Mouse (Mus musculus) MEL (cell line): ENCODE data around the gene Epb41l2. TPM values are rescaled to one million over a fixed set of nuclear protein-coding genes. Genes with fewer than 3 reads are reported as not detected.

ENCODE experiments used
- DNase-seq: peaks from one replicate; pipeline ENCODE4 v3.0.0; 2011; ENCODE audit warnings: low read depth, low spot score
- H3K27ac ChIP-seq: 2 replicates; pipeline ENCODE4 v1.5.1; 2012; ENCODE audit warnings: low read depth, mild to moderate bottlenecking, control low read depth, low read length, moderate library complexity; ENCODE audit not compliant: control insufficient read depth
- H3K27me3 ChIP-seq, 2 experiments: fragments of 150-350 bp in 1 of 2; sonication (generic) in 1 of 2; 2 replicates each; pipeline ENCODE4 v1.6.1; 2012; ENCODE audit warnings: low read length in 2 of 2, mild to moderate bottlenecking in 2 of 2, improper control_type of control experiment in 1 of 2, moderate library complexity in 1 of 2; ENCODE audit not compliant: insufficient read depth in 2 of 2, control insufficient read depth in 1 of 2
- H3K36me3 ChIP-seq, 2 experiments: 2 replicates each; pipeline ENCODE4 v1.6.1; 2012 to 2014; ENCODE audit warnings: low read length in 2 of 2, improper control_type of control experiment in 1 of 2, inconsistent platforms in 1 of 2, mild to moderate bottlenecking in 1 of 2; ENCODE audit not compliant: insufficient read depth in 2 of 2, control insufficient read depth in 1 of 2
- H3K4me1 ChIP-seq, 2 experiments: fragments of 150-350 bp in 1 of 2; sonication (generic) in 1 of 2; 2 replicates each; pipeline ENCODE4 v1.6.1; 2012; ENCODE audit warnings: low read length in 2 of 2, improper control_type of control experiment in 1 of 2, mild to moderate bottlenecking in 1 of 2; ENCODE audit not compliant: insufficient read depth in 2 of 2, control insufficient read depth in 1 of 2
- H3K4me3 ChIP-seq, 2 experiments: fragments of 150-350 bp in 1 of 2; sonication (generic) in 1 of 2; 2 replicates each; pipeline ENCODE4 v1.5.1; 2012; ENCODE audit warnings: low read depth in 2 of 2, low read length in 2 of 2, mild to moderate bottlenecking in 2 of 2, moderate library complexity in 2 of 2, control low read depth in 1 of 2, improper control_type of control experiment in 1 of 2; ENCODE audit not compliant: control insufficient read depth in 1 of 2, insufficient read depth in 1 of 2
- H3K79me2 ChIP-seq: 2 replicates; pipeline ENCODE4 v1.6.1; 2012; ENCODE audit warnings: mild to moderate bottlenecking, low read length, moderate library complexity; ENCODE audit not compliant: control insufficient read depth, poor library complexity, insufficient read depth
- H3K9ac ChIP-seq: 2 replicates; pipeline ENCODE4 v1.6.1; 2012; ENCODE audit warnings: low read depth, mild to moderate bottlenecking, control low read depth, low read length, moderate library complexity; ENCODE audit not compliant: control insufficient read depth, poor library complexity, severe bottlenecking
- H3K9me3 ChIP-seq: fragments of 150-350 bp; sonication (generic); replicated peaks from 2 replicates; pipeline ENCODE4 v1.6.1; 2012; ENCODE audit warnings: mild to moderate bottlenecking, low read length, improper control_type of control experiment, moderate library complexity; ENCODE audit not compliant: insufficient read depth
- BHLHE40 ChIP-seq: IDR thresholded peaks from 2 replicates; pipeline ENCODE4 v1.6.1; 2012; ENCODE audit warnings: low read depth, mild to moderate bottlenecking, inconsistent platforms, low read length, improper control_type of control experiment, borderline replicate concordance
- CHD1 ChIP-seq: IDR thresholded peaks from 2 replicates; pipeline ENCODE4 v1.6.1; 2012; ENCODE audit warnings: low read depth, mild to moderate bottlenecking, inconsistent platforms, low read length, improper control_type of control experiment
- CHD2 ChIP-seq: IDR thresholded peaks from 2 replicates; pipeline ENCODE4 v1.6.1; 2011; ENCODE audit warnings: low read length, improper control_type of control experiment
- E2F4 ChIP-seq: IDR thresholded peaks from 2 replicates; pipeline ENCODE4 v1.6.1; 2011; ENCODE audit warnings: low read depth, low read length, improper control_type of control experiment, borderline replicate concordance
- ELF1 ChIP-seq: IDR thresholded peaks from 2 replicates; pipeline ENCODE4 v1.6.1; 2014; ENCODE audit warnings: low read depth, mild to moderate bottlenecking, inconsistent platforms, low read length, improper control_type of control experiment, moderate library complexity
- EP300 ChIP-seq, 2 experiments: IDR thresholded peaks; 2 replicates each; pipeline ENCODE4 v1.6.1; 2011; ENCODE audit warnings: improper control_type of control experiment in 2 of 2, low read length in 2 of 2, low read depth in 1 of 2, mild to moderate bottlenecking in 1 of 2
- ETS1 ChIP-seq: IDR thresholded peaks from 2 replicates; pipeline ENCODE4 v1.6.1; 2012; ENCODE audit warnings: low read depth, mild to moderate bottlenecking, inconsistent platforms, low read length, improper control_type of control experiment, moderate library complexity
- GABPA ChIP-seq: IDR thresholded peaks from 2 replicates; pipeline ENCODE4 v1.6.1; 2012; ENCODE audit warnings: low read depth, mild to moderate bottlenecking, inconsistent platforms, low read length, improper control_type of control experiment, moderate library complexity
- GATA1 ChIP-seq: IDR thresholded peaks from 2 replicates; pipeline ENCODE4 v1.6.1; 2011; ENCODE audit warnings: low read depth, low read length, improper control_type of control experiment
- HCFC1 ChIP-seq: IDR thresholded peaks from 2 replicates; pipeline ENCODE4 v1.6.1; 2012; ENCODE audit warnings: low read depth, mild to moderate bottlenecking, inconsistent platforms, low read length, improper control_type of control experiment, moderate library complexity
- MAX ChIP-seq: IDR thresholded peaks from 2 replicates; pipeline ENCODE4 v1.6.1; 2011; ENCODE audit warnings: low read length, improper control_type of control experiment
- MAZ ChIP-seq: IDR thresholded peaks from 2 replicates; pipeline ENCODE4 v1.6.1; 2012; ENCODE audit warnings: low read depth, mild to moderate bottlenecking, inconsistent platforms, low read length, improper control_type of control experiment
- MXI1 ChIP-seq: IDR thresholded peaks from 2 replicates; pipeline ENCODE4 v1.6.1; 2011; ENCODE audit warnings: mild to moderate bottlenecking, low read depth, low read length, improper control_type of control experiment
- MYC ChIP-seq: IDR thresholded peaks from 2 replicates; pipeline ENCODE4 v1.6.1; 2011; ENCODE audit warnings: low read depth, mild to moderate bottlenecking, low read length, improper control_type of control experiment, moderate library complexity
- NELFE ChIP-seq: IDR thresholded peaks from 2 replicates; pipeline ENCODE4 v1.6.1; 2011; ENCODE audit warnings: low read depth, low read length, improper control_type of control experiment
- NRF1 ChIP-seq: IDR thresholded peaks from 2 replicates; pipeline ENCODE4 v1.6.1; 2014; ENCODE audit warnings: low read depth, mild to moderate bottlenecking, inconsistent platforms, low read length, improper control_type of control experiment, moderate library complexity; ENCODE audit not compliant: poor library complexity, insufficient read depth, severe bottlenecking
- POLR2A ChIP-seq, 2 experiments: IDR thresholded peaks; 2 replicates each; pipeline ENCODE4 v1.6.1; 2011 to 2012; ENCODE audit warnings: low read length in 2 of 2, mild to moderate bottlenecking in 2 of 2, control low read depth in 1 of 2, improper control_type of control experiment in 1 of 2, low read depth in 1 of 2, moderate library complexity in 1 of 2; ENCODE audit not compliant: control insufficient read depth in 1 of 2, insufficient read depth in 1 of 2, poor library complexity in 1 of 2
- POLR2AphosphoS2 ChIP-seq: IDR thresholded peaks from 2 replicates; pipeline ENCODE4 v1.6.1; 2011; ENCODE audit warnings: low read length, improper control_type of control experiment
- POLR2AphosphoS5 ChIP-seq: IDR thresholded peaks from 2 replicates; pipeline ENCODE4 v1.6.1; 2012; ENCODE audit warnings: low read depth, borderline replicate concordance, mild to moderate bottlenecking, inconsistent platforms, low read length, moderate library complexity, mixed read lengths
- RAD21 ChIP-seq: IDR thresholded peaks from 2 replicates; pipeline ENCODE4 v1.6.1; 2011; ENCODE audit warnings: mild to moderate bottlenecking, low read depth, low read length, improper control_type of control experiment
- SIN3A ChIP-seq: IDR thresholded peaks from 2 replicates; pipeline ENCODE4 v1.6.1; 2012; ENCODE audit warnings: low read length, improper control_type of control experiment, inconsistent platforms
- SMC3 ChIP-seq: IDR thresholded peaks from 2 replicates; pipeline ENCODE4 v1.6.1; 2011; ENCODE audit warnings: low read depth, low read length, improper control_type of control experiment
- TBP ChIP-seq: IDR thresholded peaks from 2 replicates; pipeline ENCODE4 v1.8.0; 2011; ENCODE audit warnings: low read depth, low read length, improper control_type of control experiment
- UBTF ChIP-seq: IDR thresholded peaks from 2 replicates; pipeline ENCODE4 v1.6.1; 2012; ENCODE audit warnings: low read depth, mild to moderate bottlenecking, inconsistent platforms, low read length, improper control_type of control experiment, moderate library complexity, borderline replicate concordance; ENCODE audit not compliant: insufficient read depth
- USF1 ChIP-seq: IDR thresholded peaks from 2 replicates; pipeline ENCODE4 v1.6.1; 2014; ENCODE audit warnings: low read depth, mild to moderate bottlenecking, inconsistent platforms, low read length, improper control_type of control experiment, moderate library complexity
- USF2 ChIP-seq, 2 experiments: IDR thresholded peaks; 2 replicates each; pipeline ENCODE4 v1.6.1; 2011 to 2012; ENCODE audit warnings: improper control_type of control experiment in 2 of 2, low read length in 2 of 2, borderline replicate concordance in 1 of 2, inconsistent platforms in 1 of 2, low read depth in 1 of 2, mild to moderate bottlenecking in 1 of 2; ENCODE audit not compliant: insufficient read depth in 1 of 2
- ZC3H11A ChIP-seq: IDR thresholded peaks from 2 replicates; pipeline ENCODE4 v1.6.1; 2012; ENCODE audit warnings: low read depth, mild to moderate bottlenecking, inconsistent platforms, low read length, improper control_type of control experiment
- ZNF384 ChIP-seq: IDR thresholded peaks from 2 replicates; pipeline ENCODE4 v1.6.1; 2012; ENCODE audit warnings: low read depth, mild to moderate bottlenecking, inconsistent platforms, low read length, improper control_type of control experiment
- polyA plus RNA-seq, 2 experiments: library from polyadenylated mRNA; stranded (reverse) in 1 of 2; unstranded in 1 of 2; fragments of >175 nt in 1 of 2; fragments of >200 nt in 1 of 2; gene quantifications; 2 replicates each; pipeline versions ENCODE4 v1.2.1 to v1.2.4; 2012; ENCODE audit warnings: low replicate concordance in 2 of 2, low read depth in 1 of 2; ENCODE audit not compliant: insufficient read length in 2 of 2, insufficient read depth in 1 of 2, missing spikeins in 1 of 2
- total RNA-seq: library from RNA; depleted of rRNA; stranded (reverse); fragments of 300-350 nt; gene quantifications from 2 replicates; pipeline ENCODE4 v1.2.3, GENCODE M21; 2012

Gene Epb41l2
- total and polyA plus RNA-seq, 3 experiments, result 4.7 to 23.7 TPM; not detected in 1

DNA sequence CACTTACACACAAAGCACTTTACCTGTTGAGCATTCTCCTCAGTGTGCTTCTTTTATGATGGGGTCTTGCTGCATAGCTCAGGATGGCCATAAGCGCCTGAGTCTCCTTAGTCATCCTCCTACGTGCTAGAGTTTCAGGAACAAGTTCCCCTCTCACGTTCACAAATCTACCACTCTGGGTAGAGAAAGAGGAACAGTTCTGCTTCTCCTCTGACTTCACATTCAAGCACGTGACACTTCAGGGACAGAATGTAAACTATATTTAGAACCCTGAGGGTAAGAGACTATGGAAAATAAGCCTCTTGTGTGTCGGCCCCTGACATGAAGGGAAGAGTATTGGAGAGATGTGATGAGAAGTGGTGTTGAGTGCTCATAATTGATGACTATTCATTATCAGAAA is 41.2 kb upstream of the Epb41l2 start:
- no peak overlapping the region for H3K27ac ChIP-seq
- peak; percentile 84 for DNase-seq
- H3K79me2 ChIP-seq, result no peaks in the 10 kb centered on the region
- H3K9me3 ChIP-seq, result no peaks in the 10 kb centered on the region
- H3K27me3 ChIP-seq, result no peaks in the 10 kb centered on the region; a peak in 1 of 4 replicates
- TF ChIP-seq CHD2 (no peak), BHLHE40 (peak; percentile 91), GATA1 (no peak), HCFC1 (no peak), POLR2AphosphoS2 (no peak), POLR2A (IDR thresholded peaks at IDR 0.05; ENCODE audit: control insufficient read depth in 1 of 2, insufficient read depth in 1 of 2, low read depth in 1 of 2, low read length in 2 of 2, poor library complexity in 1 of 2) (no peak), MYC (peak; percentile 73; the same call in 1 of the 2 replicates), TBP (no peak), USF1 (peak; percentile 86), SIN3A (no peak), NRF1 (no peak), GABPA (no peak), ETS1 (peak; percentile 47; the same call in 1 of the 2 replicates), CHD1 (no peak), NELFE (no peak), UBTF (no peak), SMC3 (no peak), MAX (peak; percentile 80), EP300 (IDR thresholded peaks at IDR 0.05; ENCODE audit: low read depth in 1 of 2, low read length in 2 of 2) (no peak)
- H3K4me3 ChIP-seq, result no peak overlapping the region
- no peak overlapping the region for H3K9ac ChIP-seq
- peaks cover 0 to 13% of the 10 kb centered on the region in 2 experiments; a peak in 2 of 4 replicates for H3K4me1 ChIP-seq
- peaks cover 0 to 6% of the 10 kb centered on the region in 2 experiments; a peak in 2 of 4 replicates for H3K36me3 ChIP-seq

DNA sequence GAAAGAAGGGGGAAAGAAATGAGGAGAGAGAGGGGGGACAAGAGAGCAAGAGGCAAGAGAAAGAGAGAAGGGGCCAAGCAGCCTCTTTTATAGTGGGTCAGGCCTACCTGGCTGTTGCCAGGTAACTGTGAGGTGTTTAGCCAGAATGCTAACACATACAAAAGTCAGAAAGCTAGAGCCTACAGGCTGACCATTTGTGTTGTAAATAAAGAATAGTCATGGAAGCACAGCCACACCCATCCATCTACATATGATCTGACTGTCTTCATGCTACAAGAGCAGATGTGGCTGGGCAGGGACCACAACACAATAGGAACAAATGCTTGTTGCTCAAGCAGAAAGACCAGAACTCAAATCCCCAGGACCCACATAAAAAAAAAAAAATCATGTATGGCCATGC is 40.1 kb upstream of the Epb41l2 start:
- Histone ChIP-seq H3K4me3 (no peak overlapping the region), H3K4me1 (peaks cover 0 to 13% of the 10 kb centered on the region in 2 experiments; a peak in 2 of 4 replicates), H3K36me3 (peaks cover 0 to 6% of the 10 kb centered on the region in 2 experiments; a peak in 2 of 4 replicates), H3K79me2 (no peaks in the 10 kb centered on the region), H3K9me3 (no peaks in the 10 kb centered on the region), H3K27me3 (no peaks in the 10 kb centered on the region; a peak in 1 of 4 replicates), H3K9ac (no peak overlapping the region), H3K27ac (no peak overlapping the region)
- TF ChIP-seq CHD1 (no peak), ZNF384 (no peak), E2F4 (no peak), RAD21 (no peak), MXI1 (no peak), POLR2AphosphoS5 (no peak), USF2 (IDR thresholded peaks at IDR 0.05; ENCODE audit: borderline replicate concordance in 1 of 2, insufficient read depth in 1 of 2, low read depth in 1 of 2, low read length in 2 of 2) (no peak), CHD2 (no peak), TBP (no peak), ETS1 (no peak), ELF1 (no peak), MAZ (no peak), ZC3H11A (no peak)
- no peak for DNase-seq
